Mouse (Mus musculus): ENCODE results near the gene Gm3776. TPM values are rescaled to one million over a fixed set of nuclear protein-coding genes. Genes with fewer than 3 reads are reported as not detected.

Gene Gm3776
- polyA plus RNA-seq, 1 experiment: 0.07 TPM

- H3K79me2 ChIP-seq (ENCODE audit: control insufficient read depth, insufficient read depth): no peaks in the 10 kb centered on the region
- no peak overlapping the region for H3ac ChIP-seq (ENCODE audit: control insufficient read depth, insufficient read length)
- TF ChIP-seq POLR2AphosphoS2 (IDR thresholded peaks at IDR 0.05; ENCODE audit: insufficient read length, low read depth) (no peak), TCF12 (IDR thresholded peaks at IDR 0.05; ENCODE audit: insufficient read depth, poor library complexity, severe bottlenecking) (no peak), CEBPB (IDR thresholded peaks at IDR 0.05; ENCODE audit: insufficient read depth, poor library complexity, severe bottlenecking) (no peak), E2F4 (IDR thresholded peaks at IDR 0.05; ENCODE audit: insufficient read depth) (no peak), REST (IDR thresholded peaks at IDR 0.05; ENCODE audit: insufficient read depth, insufficient read length) (no peak), MAX (IDR thresholded peaks at IDR 0.05; ENCODE audit: low read depth) (no peak), USF1 (IDR thresholded peaks at IDR 0.05; ENCODE audit: low read depth) (no peak), TCF3 (IDR thresholded peaks at IDR 0.05; ENCODE audit: insufficient read length, low read depth) (no peak), MYOG (IDR thresholded peaks at IDR 0.05; ENCODE audit: control insufficient read depth in 1 of 3, insufficient read depth in 1 of 3, insufficient read length in 2 of 3, low read depth in 2 of 3) (no peak), SRF (IDR thresholded peaks at IDR 0.05; ENCODE audit: control insufficient read depth, insufficient read length, low read depth) (no peak), MYOD1 (IDR thresholded peaks at IDR 0.05; ENCODE audit: control insufficient read depth in 1 of 3, insufficient read length in 2 of 3, low read depth in 2 of 3) (no peak), POLR2A (IDR thresholded peaks at IDR 0.05; ENCODE audit: insufficient read length, low read depth) (no peak)
- H3K27me3 ChIP-seq (ENCODE audit: control insufficient read depth, insufficient read depth, insufficient read length): no peaks in the 10 kb centered on the region
- no peak overlapping the region for H3K4me3 ChIP-seq
- H3K4me2 ChIP-seq (ENCODE audit: low read depth): peak overlapping the region; percentile 58
- no peaks in the 10 kb centered on the region for H3K36me3 ChIP-seq (ENCODE audit: control insufficient read depth, insufficient read depth)
Observed at GRCm38 (mm10) chr9:78212341-78213049, 44.4 kb upstream of the Gm3776 start.

DNA sequence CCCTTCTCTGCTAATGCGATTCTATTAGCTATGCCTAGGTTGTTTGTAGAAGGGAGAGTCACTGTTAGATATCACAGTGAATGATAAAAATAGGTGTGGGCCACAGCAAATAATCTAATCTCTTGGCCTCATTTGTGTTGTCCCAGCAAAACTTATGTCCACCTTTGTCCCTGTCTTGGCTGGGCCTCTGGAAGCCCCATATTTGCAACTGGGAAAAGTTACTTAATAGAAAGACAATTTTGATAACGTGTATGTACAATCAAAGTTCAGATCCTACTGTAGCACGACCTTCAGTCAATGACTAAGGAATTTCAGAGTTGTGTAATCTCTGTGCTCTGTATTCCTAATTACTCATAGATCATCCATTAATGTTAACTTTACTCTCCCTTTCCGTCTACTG lies 39.9 kb upstream of the Gm3776 start:
- TF ChIP-seq E2F4 (IDR thresholded peaks at IDR 0.05; ENCODE audit: insufficient read depth) (no peak), REST (IDR thresholded peaks at IDR 0.05; ENCODE audit: insufficient read depth, insufficient read length) (no peak), CEBPB (IDR thresholded peaks at IDR 0.05; ENCODE audit: insufficient read depth, poor library complexity, severe bottlenecking) (no peak), USF1 (IDR thresholded peaks at IDR 0.05; ENCODE audit: low read depth) (no peak), MAX (IDR thresholded peaks at IDR 0.05; ENCODE audit: low read depth) (no peak), TCF12 (IDR thresholded peaks at IDR 0.05; ENCODE audit: insufficient read depth, poor library complexity, severe bottlenecking) (no peak), SRF (IDR thresholded peaks at IDR 0.05; ENCODE audit: control insufficient read depth, insufficient read length, low read depth) (no peak), TCF3 (IDR thresholded peaks at IDR 0.05; ENCODE audit: insufficient read length, low read depth) (no peak), MYOD1 (IDR thresholded peaks at IDR 0.05; ENCODE audit: control insufficient read depth in 1 of 3, insufficient read length in 2 of 3, low read depth in 2 of 3) (no peak), POLR2AphosphoS2 (IDR thresholded peaks at IDR 0.05; ENCODE audit: insufficient read length, low read depth) (no peak), MYOG (IDR thresholded peaks at IDR 0.05; ENCODE audit: control insufficient read depth in 1 of 3, insufficient read depth in 1 of 3, insufficient read length in 2 of 3, low read depth in 2 of 3) (no peak), POLR2A (IDR thresholded peaks at IDR 0.05; ENCODE audit: insufficient read length, low read depth) (no peak)

GRCm38 (mm10) chr9:78222616-78223015 lies 34.3 kb upstream of the Gm3776 start:
- no peak overlapping the region for H3ac ChIP-seq (ENCODE audit: control insufficient read depth, insufficient read length)
- no peak overlapping the region for H3K4me3 ChIP-seq
- H3K79me2 ChIP-seq (ENCODE audit: control insufficient read depth, insufficient read depth): no peaks in the 10 kb centered on the region
- no peak overlapping the region for H3K4me2 ChIP-seq (ENCODE audit: low read depth)
- no peaks in the 10 kb centered on the region for H3K36me3 ChIP-seq (ENCODE audit: control insufficient read depth, insufficient read depth)
- TF ChIP-seq USF1 (IDR thresholded peaks at IDR 0.05; ENCODE audit: low read depth): no peak
- no peak for TF ChIP-seq E2F4 (IDR thresholded peaks at IDR 0.05; ENCODE audit: insufficient read depth)
- no peak for TF ChIP-seq SRF (IDR thresholded peaks at IDR 0.05; ENCODE audit: control insufficient read depth, insufficient read length, low read depth)
- TF ChIP-seq POLR2A (IDR thresholded peaks at IDR 0.05; ENCODE audit: insufficient read length, low read depth): no peak
- no peak for TF ChIP-seq POLR2AphosphoS2 (IDR thresholded peaks at IDR 0.05; ENCODE audit: insufficient read length, low read depth)
- no peak for TF ChIP-seq TCF12 (IDR thresholded peaks at IDR 0.05; ENCODE audit: insufficient read depth, poor library complexity, severe bottlenecking)
- TF ChIP-seq CEBPB (IDR thresholded peaks at IDR 0.05; ENCODE audit: insufficient read depth, poor library complexity, severe bottlenecking): no peak
- H3K27me3 ChIP-seq (ENCODE audit: control insufficient read depth, insufficient read depth, insufficient read length): no peaks in the 10 kb centered on the region

More for the DNA sequence above, 39.9 kb upstream of the Gm3776 start:
- Histone ChIP-seq H3K36me3 (ENCODE audit: control insufficient read depth, insufficient read depth) (no peaks in the 10 kb centered on the region), H3ac (ENCODE audit: control insufficient read depth, insufficient read length) (no peak overlapping the region), H3K27me3 (ENCODE audit: control insufficient read depth, insufficient read depth, insufficient read length) (no peaks in the 10 kb centered on the region), H3K79me2 (ENCODE audit: control insufficient read depth, insufficient read depth) (no peaks in the 10 kb centered on the region), H3K4me3 (no peak overlapping the region), H3K4me2 (ENCODE audit: low read depth) (no peak overlapping the region)

DNA sequence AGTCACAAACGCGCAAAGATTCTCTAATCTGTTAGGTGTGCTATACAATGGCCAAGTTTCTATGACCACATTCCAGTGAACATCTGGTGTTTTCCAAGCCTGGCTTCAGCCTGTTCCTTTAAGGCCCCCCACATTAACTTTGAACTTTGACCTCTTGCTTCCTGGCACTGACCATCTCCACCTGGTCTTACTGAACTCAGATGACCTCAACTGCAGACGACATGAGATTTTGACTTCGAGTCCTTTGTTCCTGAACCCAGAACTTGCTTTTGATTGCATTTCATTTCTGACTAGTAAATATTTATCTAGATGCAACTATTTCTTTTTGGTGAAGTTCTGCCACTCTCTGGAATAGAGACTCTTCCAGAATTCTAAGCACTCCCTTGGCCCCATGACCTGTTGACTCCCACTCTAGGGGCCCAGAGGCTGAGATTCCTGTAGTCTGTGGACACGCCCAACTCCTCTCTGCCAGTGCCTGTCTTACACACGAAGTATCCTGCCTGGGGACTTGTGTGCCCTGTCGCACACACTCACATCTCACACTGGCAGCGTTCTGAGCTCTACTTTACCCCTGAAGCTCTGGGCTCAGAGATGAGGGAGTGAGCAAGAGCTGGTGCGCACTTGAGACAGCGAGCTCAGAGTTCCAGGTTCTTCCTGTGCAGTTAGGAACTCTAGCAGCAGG lies 33.6 kb upstream of the Gm3776 start:
- Histone ChIP-seq H3ac (ENCODE audit: control insufficient read depth, insufficient read length) (no peak overlapping the region), H3K79me2 (ENCODE audit: control insufficient read depth, insufficient read depth) (no peaks in the 10 kb centered on the region), H3K4me3 (no peak overlapping the region), H3K4me2 (ENCODE audit: low read depth) (no peak overlapping the region), H3K27me3 (ENCODE audit: control insufficient read depth, insufficient read depth, insufficient read length) (no peaks in the 10 kb centered on the region), H3K36me3 (ENCODE audit: control insufficient read depth, insufficient read depth) (no peaks in the 10 kb centered on the region)
- TF ChIP-seq TCF12 (IDR thresholded peaks at IDR 0.05; ENCODE audit: insufficient read depth, poor library complexity, severe bottlenecking): no peak
- no peak for TF ChIP-seq E2F4 (IDR thresholded peaks at IDR 0.05; ENCODE audit: insufficient read depth)
- TF ChIP-seq MAX (IDR thresholded peaks at IDR 0.05; ENCODE audit: low read depth): no peak
- TF ChIP-seq MYOD1 (IDR thresholded peaks at IDR 0.05; ENCODE audit: control insufficient read depth in 1 of 3, insufficient read length in 2 of 3, low read depth in 2 of 3): no peak
- no peak for TF ChIP-seq POLR2A (IDR thresholded peaks at IDR 0.05; ENCODE audit: insufficient read length, low read depth)
- no peak for TF ChIP-seq POLR2AphosphoS2 (IDR thresholded peaks at IDR 0.05; ENCODE audit: insufficient read length, low read depth)
- TF ChIP-seq TCF3 (IDR thresholded peaks at IDR 0.05; ENCODE audit: insufficient read length, low read depth): no peak
- no peak for TF ChIP-seq MYOG (IDR thresholded peaks at IDR 0.05; ENCODE audit: control insufficient read depth in 1 of 3, insufficient read depth in 1 of 3, insufficient read length in 2 of 3, low read depth in 2 of 3)
- TF ChIP-seq USF1 (IDR thresholded peaks at IDR 0.05; ENCODE audit: low read depth): no peak
- TF ChIP-seq SRF (IDR thresholded peaks at IDR 0.05; ENCODE audit: control insufficient read depth, insufficient read length, low read depth): no peak
- TF ChIP-seq CEBPB (IDR thresholded peaks at IDR 0.05; ENCODE audit: insufficient read depth, poor library complexity, severe bottlenecking): no peak
- no peak for TF ChIP-seq REST (IDR thresholded peaks at IDR 0.05; ENCODE audit: insufficient read depth, insufficient read length)

All from myocyte (in vitro differentiated cells).